Mouse (Mus musculus) layer of hippocampus, adult 8-10 months (tissue): ENCODE results near the gene Nynrin. TPM values are rescaled to one million over a fixed set of nuclear protein-coding genes. Genes with fewer than 3 reads are reported as not detected.

Experiments used
- DNase-seq, 2 experiments: peaks; one replicate each; pipeline ENCODE4 v3.0.0; 2022; ENCODE audit warnings: low spot score in 2 of 2
- total RNA-seq, 4 experiments: library from RNA; stranded (reverse); gene quantifications; 2 replicates each; pipeline ENCODE4 v1.2.4; 2022

Nynrin gene
- total RNA-seq, 4 experiments from 2014 or later: 6.4 to 10.9 (median 9.3) TPM

DNA sequence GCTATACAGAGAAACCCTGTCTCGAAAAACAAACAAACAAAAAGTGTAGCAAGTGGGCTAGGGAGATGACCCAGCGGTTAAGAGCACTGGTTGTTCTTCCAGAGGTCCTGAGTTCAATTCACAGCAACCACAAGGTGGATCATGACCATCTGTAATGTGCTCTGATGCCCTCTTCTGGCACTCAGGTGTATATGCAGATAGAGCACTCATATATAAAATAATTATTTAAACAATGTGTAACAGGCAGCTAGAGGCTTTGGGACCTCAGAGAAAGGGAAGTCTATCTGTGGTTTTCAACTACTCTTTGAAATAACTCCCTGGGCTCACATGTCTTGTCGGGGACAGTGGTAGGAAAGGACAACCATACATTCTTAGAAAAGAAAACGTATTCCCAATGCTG is 15.1 kb upstream of the Nynrin start:
- DNase-seq: no peak

DNA sequence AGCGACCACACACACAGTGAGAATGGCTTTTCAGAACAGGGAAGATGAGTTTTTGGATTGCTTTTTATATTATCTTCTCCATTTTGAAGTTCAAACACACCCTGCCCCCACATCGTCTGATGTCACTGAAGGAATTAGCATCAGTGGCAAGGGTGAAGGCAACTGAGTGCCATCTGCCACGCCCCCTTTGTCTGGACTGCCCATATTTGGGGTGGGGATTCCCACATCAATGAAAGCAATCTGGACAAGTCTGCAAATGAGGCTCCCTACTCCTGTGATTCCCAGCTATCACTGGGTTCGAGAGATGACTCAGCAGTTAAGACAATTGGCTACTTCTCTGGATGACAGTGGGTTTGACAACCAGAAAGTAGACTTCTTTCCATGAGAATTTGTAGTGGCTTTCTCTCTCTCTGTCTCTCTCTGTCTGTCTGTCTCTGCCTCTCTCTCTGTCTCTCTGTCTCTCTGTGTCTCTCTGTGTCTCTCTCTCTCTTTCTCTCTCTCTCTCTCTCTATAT is 12.9 kb upstream of the Nynrin start:
- DNase-seq: no peak

GRCm38 (mm10) chr14:55842794-55843193 is 11.0 kb upstream of the Nynrin start:
- no peak for DNase-seq

DNA sequence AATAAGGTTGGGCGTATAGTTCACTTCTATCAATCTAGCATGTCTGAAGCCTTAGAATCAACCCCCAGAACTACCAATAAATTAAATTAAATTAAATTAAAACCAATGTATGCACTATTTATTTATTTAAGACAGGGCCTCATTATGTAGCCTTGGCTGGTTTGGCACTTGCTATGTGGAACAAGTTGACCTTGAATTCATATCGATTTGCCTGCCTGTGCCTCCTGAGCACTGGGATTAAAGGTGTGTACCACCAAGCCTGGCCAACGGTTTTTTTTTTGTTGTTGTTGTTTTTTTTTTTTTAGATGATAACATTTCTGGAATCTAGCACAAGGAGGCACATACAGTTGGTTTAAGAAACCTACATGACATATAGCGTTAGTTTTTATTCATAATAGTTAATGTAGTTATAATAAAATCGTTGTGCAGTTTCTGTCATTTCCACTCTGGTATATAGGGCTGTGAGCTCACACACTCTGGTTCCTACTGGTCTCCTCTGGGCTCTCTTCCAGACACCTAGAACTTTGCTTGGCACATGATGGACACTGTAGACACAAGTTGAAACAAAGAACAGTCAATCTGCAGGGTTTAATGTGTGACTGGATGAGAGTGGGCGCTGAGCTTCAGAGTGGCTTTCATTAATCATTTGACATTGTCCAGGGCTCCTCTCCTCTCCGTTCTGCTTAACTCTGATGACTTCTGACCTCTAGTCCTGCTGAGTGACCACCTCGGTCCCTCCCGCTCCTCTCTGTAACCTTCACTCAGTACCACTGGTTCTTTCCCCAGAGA is 8.1 kb upstream of the Nynrin start:
- DNase-seq: no peak

- no peak for DNase-seq
Observed at GRCm38 (mm10) chr14:55850885-55851284, 2.9 kb upstream of the Nynrin start.

- DNase-seq: no peak
Observed at GRCm38 (mm10) chr14:55852646-55853551, 911 bp upstream of the Nynrin start.

- no peak for DNase-seq
Observed at GRCm38 (mm10) chr14:55854406-55855100, 743 bp downstream of the Nynrin start.

- no peak for DNase-seq
Observed at GRCm38 (mm10) chr14:55855101-55855561, 1.3 kb downstream of the Nynrin start.

GRCm38 (mm10) chr14:55857588-55857987 is 3.8 kb downstream of the Nynrin start:
- no peak for DNase-seq

- DNase-seq: no peak
Observed at GRCm38 (mm10) chr14:55862186-55862585, 8.4 kb downstream of the Nynrin start.

DNA sequence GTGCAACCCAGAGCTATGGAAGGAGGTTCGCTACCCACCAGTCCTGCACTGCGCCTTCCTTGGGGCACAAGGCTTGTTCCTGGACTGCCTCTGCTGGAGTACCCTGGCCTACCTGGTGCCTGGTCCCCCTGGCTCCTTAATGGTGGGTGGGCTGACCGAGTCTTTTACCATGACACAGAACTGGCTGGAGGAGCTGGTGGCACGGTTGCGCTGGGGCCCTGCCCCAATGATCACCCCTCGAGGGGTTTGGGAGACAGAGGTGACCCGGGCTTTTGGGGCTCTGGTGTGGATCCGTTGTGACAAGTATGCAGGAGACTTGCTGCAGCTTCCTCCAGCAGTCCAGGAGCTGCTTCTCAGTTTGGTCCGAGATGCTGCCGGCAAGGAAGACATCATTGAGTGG is 9.2 kb downstream of the Nynrin start:
- DNase-seq: no peak

DNA sequence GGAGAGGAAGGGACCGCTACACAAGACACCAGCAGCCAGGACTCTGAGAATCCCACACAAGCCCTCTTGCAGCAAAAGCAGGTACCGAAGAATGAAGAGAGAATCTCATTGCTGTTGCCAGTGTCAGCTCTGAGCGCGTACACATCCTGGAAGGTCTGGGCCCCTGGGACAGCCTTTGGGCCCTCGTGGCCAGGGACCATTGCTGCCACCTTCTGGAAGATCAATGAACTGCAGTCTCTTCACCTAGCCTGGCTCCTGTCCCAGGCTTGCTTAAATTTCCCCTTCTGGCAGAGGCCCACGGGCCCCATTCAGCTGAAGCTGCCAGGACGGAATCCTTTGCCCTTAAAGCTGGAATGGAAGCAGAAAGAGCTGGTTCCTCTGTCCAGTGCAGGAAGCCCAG is 10.0 kb downstream of the Nynrin start:
- DNase-seq: peak in 1 of 2 experiments; percentile 57

DNA sequence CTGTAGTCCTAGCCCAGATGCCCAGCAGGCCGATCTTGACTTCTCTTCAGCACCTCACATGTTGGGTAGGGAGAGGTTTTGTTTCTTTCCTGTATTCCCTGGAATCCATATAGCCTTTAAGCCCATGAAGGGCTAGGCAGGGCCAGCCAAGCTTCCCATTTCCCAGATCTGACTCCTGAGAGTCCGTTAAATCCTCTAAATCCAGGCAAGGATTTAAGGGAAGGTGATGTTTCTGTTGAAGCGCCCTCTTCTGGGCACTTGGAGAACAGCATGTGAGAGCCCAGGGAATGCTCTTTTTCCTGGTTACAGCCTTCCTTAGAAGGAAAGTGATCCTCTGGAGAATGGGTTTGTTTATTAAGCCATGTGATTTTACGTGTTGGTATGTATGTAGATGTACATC is 13.2 kb downstream of the Nynrin start:
- DNase-seq: peak in 1 of 2 experiments; percentile 65

- DNase-seq: no peak
Observed at GRCm38 (mm10) chr14:55868230-55869026, 14.6 kb downstream of the Nynrin start.

DNA sequence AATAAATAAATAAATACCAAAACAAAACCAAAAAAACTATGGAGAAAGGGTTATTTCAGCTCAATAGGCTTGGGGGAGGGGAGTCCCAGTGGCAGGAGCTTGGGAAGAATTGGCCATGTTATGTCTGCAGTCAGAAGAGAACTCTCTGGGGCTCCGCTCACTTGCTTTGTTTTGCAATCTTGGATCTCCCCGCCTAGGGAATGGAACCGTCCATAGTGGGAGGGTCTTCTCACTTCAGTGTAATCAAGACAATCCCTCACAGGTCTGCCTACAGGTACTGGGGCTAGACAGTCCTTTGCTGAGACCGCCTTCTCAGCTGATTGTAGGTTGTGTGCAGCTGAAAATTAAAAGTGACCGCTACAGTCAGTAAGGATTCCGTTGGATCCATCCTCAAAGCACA is 15.7 kb downstream of the Nynrin start:
- DNase-seq: no peak

DNA sequence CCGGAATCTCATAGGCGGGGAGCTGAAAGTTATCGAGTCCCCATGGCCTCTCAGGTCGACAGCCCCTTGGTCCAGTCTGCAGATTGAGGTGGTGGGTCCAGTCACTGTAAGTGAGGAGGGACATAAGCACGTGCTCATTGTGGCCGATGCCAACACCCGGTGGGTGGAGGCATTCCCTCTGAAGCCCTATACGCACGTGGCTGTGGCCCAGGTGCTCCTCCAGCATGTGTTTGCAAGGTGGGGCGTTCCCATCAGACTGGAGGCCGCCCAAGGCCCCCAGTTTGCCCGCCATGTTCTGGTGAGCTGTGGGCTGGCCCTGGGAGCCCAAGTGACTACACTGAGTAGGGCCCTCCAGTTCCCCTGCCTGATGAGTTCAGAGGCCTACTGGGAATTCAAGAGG is 18.2 kb downstream of the Nynrin start:
- DNase-seq: no peak

DNA sequence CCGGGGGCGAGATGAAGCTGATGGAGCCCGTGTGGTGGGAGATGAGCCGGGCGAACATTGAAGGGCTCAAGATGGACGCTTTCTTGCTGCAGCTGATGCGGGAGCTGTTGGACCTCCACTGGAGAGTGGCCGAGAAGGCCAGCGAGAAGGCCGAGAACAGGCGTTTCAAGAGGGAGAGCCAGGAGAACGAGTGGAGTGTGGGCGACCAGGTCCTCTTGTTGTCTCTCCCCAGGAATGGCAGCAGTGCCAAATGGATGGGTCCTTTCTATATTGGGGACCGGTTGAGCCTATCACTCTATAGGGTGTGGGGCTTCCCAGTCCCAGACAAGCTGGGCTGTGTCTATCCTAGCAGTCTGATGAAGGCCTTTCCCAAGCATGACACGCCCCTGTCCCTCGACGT is 18.7 kb downstream of the Nynrin start:
- no peak for DNase-seq

- no peak for DNase-seq
Observed at GRCm38 (mm10) chr14:55873242-55873713, 19.5 kb downstream of the Nynrin start.

GRCm38 (mm10) chr14:55873714-55874683 is 20.2 kb downstream of the Nynrin start:
- peak in 1 of 2 experiments; percentile 70 for DNase-seq
